Mouse (Mus musculus) frontal cortex, adult 2 months (tissue): ENCODE results near the gene Tmem231. TPM values are rescaled to one million over a fixed set of nuclear protein-coding genes. Genes with fewer than 3 reads are reported as not detected.

Experiments used
- DNase-seq, 2 experiments: peaks; one replicate each; pipeline ENCODE4 v3.0.0; 2022; ENCODE audit warnings: low spot score in 1 of 2; ENCODE audit errors: extremely low spot score in 1 of 2
- polyA plus RNA-seq: library from polyadenylated mRNA; depleted of rRNA; stranded (reverse); fragments of >200 nt; gene quantifications from 2 replicates; pipeline ENCODE4 v1.2.3, GENCODE M21; 2012; rRNA removed

Gene Tmem231
- polyA plus RNA-seq, 1 experiment: 13.3 TPM

DNA sequence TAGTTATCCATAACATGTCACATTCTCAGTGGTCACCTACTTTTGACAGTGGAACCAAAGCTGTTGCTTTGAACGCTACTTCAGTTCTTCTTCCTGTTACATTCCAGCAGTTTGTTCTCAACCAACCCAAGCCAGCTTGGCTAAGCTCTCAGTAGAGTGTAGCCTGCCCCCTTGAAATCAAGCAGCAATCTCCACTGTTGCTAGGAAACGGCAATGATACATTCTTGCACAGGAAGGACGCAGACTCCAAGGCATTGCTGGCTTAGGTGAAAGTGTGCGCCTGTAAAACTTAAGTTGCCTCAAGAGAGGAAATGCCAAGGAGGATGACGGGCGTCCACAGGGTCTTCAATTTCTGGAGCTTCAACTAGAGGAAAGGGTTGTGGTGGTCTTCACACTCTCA lies 67.8 kb downstream of the Tmem231 start:
- no peak for DNase-seq

GRCm38 (mm10) chr8:111865130-111865852 lies 68.4 kb downstream of the Tmem231 start:
- DNase-seq: no peak

DNA sequence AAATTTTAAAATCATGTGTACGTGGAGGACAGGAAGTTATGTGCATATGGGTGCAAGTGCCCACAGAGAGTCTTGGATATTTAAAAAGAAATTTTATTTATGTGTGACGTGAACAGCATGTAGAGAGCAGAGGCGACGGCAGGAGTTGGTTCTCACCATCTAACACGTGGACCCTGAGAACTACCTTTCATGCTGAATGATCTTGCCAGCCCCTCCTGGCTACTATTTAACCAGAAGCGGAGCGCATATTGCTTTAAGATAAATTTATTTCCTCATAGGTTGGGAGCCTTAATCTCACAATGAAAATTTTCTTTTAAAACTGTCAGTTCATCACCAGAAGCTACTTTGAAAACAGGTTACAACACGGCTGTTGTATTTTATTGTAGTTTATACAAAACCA lies 69.0 kb downstream of the Tmem231 start:
- no peak for DNase-seq

GRCm38 (mm10) chr8:111863280-111863679 lies 70.4 kb downstream of the Tmem231 start:
- DNase-seq: no peak

Other genes starting within 250 kb of the Tmem231 start
- gene Ctrb1, start 242.9 kb downstream of the Tmem231 start, polyA plus RNA-seq: 0.24 and 0.25 TPM in 2 replicates
- gene Bcar1, start 190.1 kb downstream of the Tmem231 start, polyA plus RNA-seq: 42.1 and 44.2 TPM in 2 replicates
- gene Cfdp1, start 79.6 kb downstream of the Tmem231 start, polyA plus RNA-seq: 101 and 111 TPM in 2 replicates
- 3.8 TPM in 2 replicates for gene Tmem170, start 57.1 kb downstream of the Tmem231 start, polyA plus RNA-seq
- 1.2 and 1.4 TPM in 2 replicates for gene Chst5, start 23.4 kb downstream of the Tmem231 start, polyA plus RNA-seq
- gene Gabarapl2, start 6.8 kb upstream of the Tmem231 start, polyA plus RNA-seq: 251 and 275 TPM in 2 replicates
- gene Adat1, start 58.4 kb upstream of the Tmem231 start, polyA plus RNA-seq: 7.8 and 8.0 TPM in 2 replicates
- 64.0 and 65.7 TPM in 2 replicates for gene Kars, start 77.4 kb upstream of the Tmem231 start, polyA plus RNA-seq
- 34.1 and 36.1 TPM in 2 replicates for gene Terf2ip, start 77.5 kb upstream of the Tmem231 start, polyA plus RNA-seq
- 0.17 and 0.36 TPM in 2 replicates for gene Gm6793, start 81.2 kb upstream of the Tmem231 start, polyA plus RNA-seq